Mouse (Mus musculus) embryonic facial prominence, embryonic 10.5 days (tissue): ENCODE data around the gene Creb1. TPM values are rescaled to one million over a fixed set of nuclear protein-coding genes. Genes with fewer than 3 reads are reported as not detected.
"Not testable (repeated sequence)": the region's sequence is repeated elsewhere in the genome, so short reads cannot be mapped to it uniquely, and the experiment has no call there.

Experiments used
- DNase-seq: peaks from one replicate; pipeline ENCODE4 v3.0.0-alpha.2; 2017; ENCODE audit warnings: low spot score
- H3K27ac ChIP-seq: fragments of 300-500 bp; sonication (generic); replicated peaks from 2 replicates; pipeline ENCODE4 v1.5.1; 2016; ENCODE audit warnings: mild to moderate bottlenecking
- H3K27me3 ChIP-seq: fragments of 300-500 bp; sonication (generic); replicated peaks from 2 replicates; pipeline ENCODE4 v1.6.1; 2016; ENCODE audit warnings: low read depth, mild to moderate bottlenecking; ENCODE audit not compliant: poor library complexity, severe bottlenecking
- H3K36me3 ChIP-seq: fragments of 300-500 bp; sonication (generic); replicated peaks from 2 replicates; pipeline ENCODE4 v1.6.1; 2016; ENCODE audit warnings: mild to moderate bottlenecking, moderate library complexity
- H3K4me1 ChIP-seq: fragments of 300-500 bp; sonication (generic); 2 replicates; pipeline ENCODE4 v1.6.1; 2016
- H3K4me3 ChIP-seq: fragments of 300-500 bp; sonication (generic); 2 replicates; pipeline ENCODE4 v1.5.1; 2016; ENCODE audit warnings: mild to moderate bottlenecking, moderate library complexity
- H3K9me3 ChIP-seq: fragments of 300-500 bp; sonication (generic); 2 replicates; pipeline ENCODE4 v1.6.1; 2016; ENCODE audit warnings: mild to moderate bottlenecking
- WGBS: fragments of 180-500 bp; shearing (Covaris S2); methylation state at CpG from one replicate; pipeline ENCODE4 v1.1.7; 2016; 5-methylcytosine and 5-hydroxymethylcytosine counted together
- polyA plus RNA-seq: library from polyadenylated mRNA; unstranded; fragments of >200 nt; fragmentation: Nextera tagmentation; extraction: Ambion mirVana; gene quantifications from 2 replicates; pipeline ENCODE4 v1.2.1, GENCODE M21; 2016

Creb1 gene
- polyA plus RNA-seq, 1 experiment from 2014 or later = 48.4 TPM

GRCm38 (mm10) chr1:64635624-64636023 is 103.2 kb downstream of the Creb1 start:
- no peak overlapping the region for H3K27ac ChIP-seq
- H3K36me3 ChIP-seq = no peaks in the 10 kb centered on the region
- no peaks in the 10 kb centered on the region for H3K27me3 ChIP-seq
- H3K4me3 ChIP-seq = no peak overlapping the region
- no peak for DNase-seq
- 66% methylated on average over 2 of the region's 2 CpGs for WGBS
- H3K4me1 ChIP-seq = no peaks in the 10 kb centered on the region
- no peaks in the 10 kb centered on the region for H3K9me3 ChIP-seq

GRCm38 (mm10) chr1:64639279-64639678 is 106.8 kb downstream of the Creb1 start:
- no peak overlapping the region for H3K4me3 ChIP-seq
- no peak for DNase-seq
- no peaks in the 10 kb centered on the region for H3K27me3 ChIP-seq
- no peaks in the 10 kb centered on the region for H3K36me3 ChIP-seq
- no peak overlapping the region for H3K27ac ChIP-seq
- no peaks in the 10 kb centered on the region for H3K4me1 ChIP-seq
- 89% methylated on average over 6 of the region's 6 CpGs for WGBS
- H3K9me3 ChIP-seq = no peaks in the 10 kb centered on the region

- Histone ChIP-seq H3K27me3 (no peaks in the 10 kb centered on the region), H3K9me3 (no peaks in the 10 kb centered on the region), H3K27ac (no peak overlapping the region), H3K4me3 (no peak overlapping the region), H3K4me1 (no peaks in the 10 kb centered on the region), H3K36me3 (no peaks in the 10 kb centered on the region)
- WGBS = 92% methylated on average over 6 of the region's 6 CpGs
- DNase-seq = no peak
Measured at GRCm38 (mm10) chr1:64641069-64641468, 108.6 kb downstream of the Creb1 start.

- H3K9me3 ChIP-seq, DNase-seq, H3K36me3 ChIP-seq, H3K4me1 ChIP-seq, H3K27ac ChIP-seq, H3K27me3 ChIP-seq, H3K4me3 ChIP-seq: not testable (repeated sequence)
- 96% methylated on average over 8 of the region's 8 CpGs for WGBS
Measured at GRCm38 (mm10) chr1:64642541-64642940, 110.1 kb downstream of the Creb1 start.

GRCm38 (mm10) chr1:64644513-64644912 is 112.1 kb downstream of the Creb1 start:
- no peak overlapping the region for H3K27ac ChIP-seq
- H3K27me3 ChIP-seq = no peaks in the 10 kb centered on the region
- H3K9me3 ChIP-seq = no peaks in the 10 kb centered on the region
- no peak overlapping the region for H3K4me3 ChIP-seq
- 96% methylated on average over 3 of the region's 3 CpGs for WGBS
- DNase-seq = no peak
- H3K4me1 ChIP-seq = 0 out of 2 replicates have a peak, but pooled peaks cover 2% of the 10 kb centered on the region
- H3K36me3 ChIP-seq = no peaks in the 10 kb centered on the region

- DNase-seq = no peak
- Histone ChIP-seq H3K27ac (0 out of 2 replicates have a peak overlapping the region, but pooled peaks have one; percentile 10), H3K36me3 (no peaks in the 10 kb centered on the region), H3K4me3 (no peak overlapping the region), H3K27me3 (no peaks in the 10 kb centered on the region), H3K4me1 (peaks cover 12% of the 10 kb centered on the region; the same call in 1 of the 2 replicates), H3K9me3 (no peaks in the 10 kb centered on the region)
- WGBS = 83% methylated on average over 11 of the region's 11 CpGs
Measured at GRCm38 (mm10) chr1:64649362-64650124, 117.1 kb downstream of the Creb1 start.

- DNase-seq = no peak
- no peaks in the 10 kb centered on the region for H3K36me3 ChIP-seq
- H3K27me3 ChIP-seq = no peaks in the 10 kb centered on the region
- 90% methylated on average over 6 of the region's 6 CpGs for WGBS
- H3K4me1 ChIP-seq = peaks cover 17% of the 10 kb centered on the region
- H3K9me3 ChIP-seq = no peaks in the 10 kb centered on the region
- no peak overlapping the region for H3K27ac ChIP-seq
- H3K4me3 ChIP-seq = no peak overlapping the region
Measured at GRCm38 (mm10) chr1:64653701-64654100, 121.3 kb downstream of the Creb1 start.

Other genes with a start within 250 kb of the Creb1 start
- 20.9 and 21.9 TPM in 2 replicates for gene Mettl21a, start 84.6 kb downstream of the Creb1 start, polyA plus RNA-seq
- gene Ccnyl1, start 157.8 kb downstream of the Creb1 start, polyA plus RNA-seq = 5.8 and 6.1 TPM in 2 replicates
- 1.8 and 2.0 TPM in 2 replicates for gene Fzd5, start 205.1 kb downstream of the Creb1 start, polyA plus RNA-seq